Mouse (Mus musculus) limb, embryonic 15.5 days (tissue): Measurements from ENCODE around the gene Tbc1d10b. TPM values are rescaled to one million over a fixed set of nuclear protein-coding genes. Genes with fewer than 3 reads are reported as not detected.
"Not testable (repeated sequence)": the region's sequence is repeated elsewhere in the genome, so short reads cannot be mapped to it uniquely, and the experiment has no call there.

ENCODE experiments used
- ATAC-seq: fragments of 200-750 bp; cut with Nextera tagmentation; 2 replicates; pipeline ENCODE4 v1.8.0; 2017; ENCODE audit warnings: low read depth, moderate TSS enrichment; ENCODE audit not compliant: insufficient number of reproducible peaks, low FRiP score, low TSS enrichment
- H3K27ac ChIP-seq: fragments of 300-500 bp; sonication (generic); 2 replicates; pipeline ENCODE4 v1.5.1; 2015; ENCODE audit warnings: moderate library complexity, mild to moderate bottlenecking, inconsistent platforms
- H3K27me3 ChIP-seq: fragments of 300-500 bp; sonication (generic); 2 replicates; pipeline ENCODE4 v1.6.1; 2015; ENCODE audit warnings: inconsistent platforms
- H3K36me3 ChIP-seq: fragments of 300-500 bp; sonication (generic); 2 replicates; pipeline ENCODE4 v1.6.1; 2015; ENCODE audit warnings: inconsistent platforms
- H3K4me1 ChIP-seq: fragments of 300-500 bp; sonication (generic); 2 replicates; pipeline ENCODE4 v1.6.1; 2015; ENCODE audit warnings: inconsistent platforms
- H3K4me2 ChIP-seq: fragments of 300-500 bp; sonication (generic); 2 replicates; pipeline ENCODE4 v1.6.1; 2015; ENCODE audit warnings: mild to moderate bottlenecking, inconsistent platforms
- H3K4me3 ChIP-seq: fragments of 300-500 bp; sonication (generic); 2 replicates; pipeline ENCODE4 v1.5.1; 2015; ENCODE audit warnings: mild to moderate bottlenecking, inconsistent platforms
- H3K9ac ChIP-seq: fragments of 300-500 bp; sonication (generic); 2 replicates; pipeline ENCODE4 v1.6.1; 2015; ENCODE audit warnings: inconsistent platforms
- H3K9me3 ChIP-seq: fragments of 300-500 bp; sonication (generic); 2 replicates; pipeline ENCODE4 v1.6.1; 2016; ENCODE audit warnings: inconsistent platforms
- WGBS: fragments of 180-500 bp; shearing (Covaris S2); methylation state at CpG from one replicate; pipeline ENCODE4 v1.1.7; 2015; 5-methylcytosine and 5-hydroxymethylcytosine counted together
- polyA plus RNA-seq: library from polyadenylated mRNA; unstranded; fragments of >200 nt; fragmentation: Nextera tagmentation; extraction: Ambion mirVana; gene quantifications from 2 replicates; pipeline ENCODE4 v1.2.1, GENCODE M21; 2015

Gene Tbc1d10b
- polyA plus RNA-seq = 24.6 and 25.5 TPM in 2 replicates

DNA sequence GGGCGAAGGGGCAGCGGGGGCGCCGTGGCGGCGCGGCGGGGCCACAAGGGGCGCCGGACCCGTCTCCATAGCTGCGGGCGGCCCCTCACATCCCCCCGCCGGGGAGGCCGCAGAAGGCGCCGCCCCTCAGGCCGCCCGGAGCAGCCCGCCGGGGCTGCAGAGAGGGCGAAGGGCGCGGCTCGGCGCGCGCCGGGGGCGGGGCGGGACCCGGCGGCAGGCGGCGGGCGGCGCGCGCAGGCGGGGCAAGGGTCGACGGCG lies at the start of gene Tbc1d10b:
Gene Tbc1d10b (minus strand): TSS at position 174 of the 258 bp plus-strand sequence.
- peaks cover 8% of the 10 kb centered on the region for H3K36me3 ChIP-seq
- H3K27me3 ChIP-seq = no peaks in the 10 kb centered on the region
- H3K9me3 ChIP-seq = no peaks in the 10 kb centered on the region
- peak within 1 kb of the TSS; percentile 83 for H3K4me2 ChIP-seq
- H3K27ac ChIP-seq = peak within 1 kb of the TSS; percentile 93
- H3K4me1 ChIP-seq = peaks cover 27% of the 10 kb centered on the region
- peak; percentile 15 for ATAC-seq
- peak within 1 kb of the TSS; percentile 97 for H3K4me3 ChIP-seq
- H3K9ac ChIP-seq = peak within 1 kb of the TSS; percentile 90
- under 1% methylated on average over 25 of the region's 44 CpGs for WGBS

GRCm38 (mm10) chr7:127256518-127256917 lies 48.2 kb upstream of the Tbc1d10b start:
- H3K9me3 ChIP-seq = no peaks in the 10 kb centered on the region
- H3K36me3 ChIP-seq = peaks cover 16% of the 10 kb centered on the region
- H3K27ac ChIP-seq = no peak overlapping the region
- no peaks in the 10 kb centered on the region for H3K27me3 ChIP-seq
- no peak for ATAC-seq
- H3K4me3 ChIP-seq = no peak overlapping the region
- peaks cover 29% of the 10 kb centered on the region for H3K4me1 ChIP-seq
- H3K9ac ChIP-seq = no peak overlapping the region
- H3K4me2 ChIP-seq = no peak overlapping the region
- 90% methylated on average over 5 of the region's 5 CpGs for WGBS

DNA sequence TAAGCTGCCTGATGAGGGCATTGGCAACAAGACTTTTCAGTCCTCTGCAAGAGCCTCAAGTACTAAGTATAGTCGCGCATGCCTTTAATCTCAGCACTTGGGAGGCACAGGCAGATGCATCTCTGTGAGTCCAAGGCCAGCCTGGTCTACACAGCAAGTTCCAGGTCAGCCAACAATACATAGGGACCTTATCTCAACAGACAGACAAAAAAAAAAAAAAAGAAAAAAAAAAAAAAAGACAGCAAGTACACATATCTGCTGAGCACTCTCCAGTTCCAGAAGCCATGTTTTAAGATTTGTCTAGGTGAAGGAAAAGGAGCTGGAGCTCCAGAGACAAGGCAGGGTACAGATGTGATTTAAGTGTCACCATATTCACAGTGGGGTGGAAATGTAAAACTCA lies 47.7 kb upstream of the Tbc1d10b start:
- H3K9me3 ChIP-seq = no peaks in the 10 kb centered on the region
- 90% methylated on average over 2 of the region's 2 CpGs for WGBS

DNA sequence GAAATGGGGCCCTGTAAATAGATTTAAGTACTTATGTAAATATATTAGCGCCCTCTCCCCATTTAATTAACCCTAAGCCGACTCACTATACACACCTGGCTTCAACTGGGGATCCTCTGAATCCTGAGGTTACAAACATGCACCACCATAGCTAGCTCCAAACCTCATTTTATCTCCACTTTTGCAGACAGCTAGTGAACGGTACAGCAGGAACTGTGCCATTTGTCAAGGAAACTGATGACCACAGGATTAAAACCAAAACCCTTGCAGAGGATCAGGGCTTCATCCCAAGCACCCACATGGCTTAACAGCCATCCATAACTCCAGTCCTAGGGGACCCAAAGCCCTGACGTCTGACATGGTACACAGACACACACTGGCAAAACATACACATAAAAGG lies 46.7 kb upstream of the Tbc1d10b start:
- peaks cover 24% of the 10 kb centered on the region for H3K36me3 ChIP-seq
- H3K27ac ChIP-seq = peak overlapping the region; percentile 91
- WGBS = 20% methylated on average over 4 of the region's 4 CpGs
- ATAC-seq = no peak
- H3K4me2 ChIP-seq = peak overlapping the region; percentile 95
- no peaks in the 10 kb centered on the region for H3K9me3 ChIP-seq
- peaks cover 22% of the 10 kb centered on the region for H3K4me1 ChIP-seq
- H3K4me3 ChIP-seq = peak overlapping the region; percentile 60
- no peaks in the 10 kb centered on the region for H3K27me3 ChIP-seq
- H3K9ac ChIP-seq = no peak overlapping the region

More for the DNA sequence above, 47.7 kb upstream of the Tbc1d10b start:
- Histone ChIP-seq H3K27me3 (no peaks in the 10 kb centered on the region), H3K4me2 (no peak overlapping the region), H3K27ac (no peak overlapping the region), H3K4me1 (peaks cover 24% of the 10 kb centered on the region), H3K9ac (no peak overlapping the region), H3K4me3 (no peak overlapping the region), H3K36me3 (peaks cover 19% of the 10 kb centered on the region)
- no peak for ATAC-seq

- H3K9ac ChIP-seq = peak overlapping the region; percentile 67
- peak overlapping the region; percentile 95 for H3K4me2 ChIP-seq
- peak overlapping the region; percentile 60 for H3K4me3 ChIP-seq
- peak overlapping the region; percentile 91 for H3K27ac ChIP-seq
- H3K36me3 ChIP-seq = peaks cover 33% of the 10 kb centered on the region
- H3K4me1 ChIP-seq = peaks cover 14% of the 10 kb centered on the region
- WGBS = under 1% methylated on average over 135 of the region's 136 CpGs
- no peaks in the 10 kb centered on the region for H3K9me3 ChIP-seq
- ATAC-seq = peak; percentile 90
- H3K27me3 ChIP-seq = no peaks in the 10 kb centered on the region
Measured at GRCm38 (mm10) chr7:127253821-127254769, 45.8 kb upstream of the Tbc1d10b start.

- 66% methylated on average over 6 of the region's 6 CpGs for WGBS
- Histone ChIP-seq H3K9me3 (no peaks in the 10 kb centered on the region), H3K27ac (peak overlapping the region; percentile 91), H3K4me3 (peak overlapping the region; percentile 60), H3K4me2 (peak overlapping the region; percentile 95), H3K36me3 (peaks cover 38% of the 10 kb centered on the region), H3K27me3 (no peaks in the 10 kb centered on the region), H3K4me1 (peaks cover 12% of the 10 kb centered on the region), H3K9ac (peak overlapping the region; percentile 67; the same call in 1 of the 2 replicates)
- no peak for ATAC-seq
Measured at GRCm38 (mm10) chr7:127253341-127253740, 45.1 kb upstream of the Tbc1d10b start.

DNA sequence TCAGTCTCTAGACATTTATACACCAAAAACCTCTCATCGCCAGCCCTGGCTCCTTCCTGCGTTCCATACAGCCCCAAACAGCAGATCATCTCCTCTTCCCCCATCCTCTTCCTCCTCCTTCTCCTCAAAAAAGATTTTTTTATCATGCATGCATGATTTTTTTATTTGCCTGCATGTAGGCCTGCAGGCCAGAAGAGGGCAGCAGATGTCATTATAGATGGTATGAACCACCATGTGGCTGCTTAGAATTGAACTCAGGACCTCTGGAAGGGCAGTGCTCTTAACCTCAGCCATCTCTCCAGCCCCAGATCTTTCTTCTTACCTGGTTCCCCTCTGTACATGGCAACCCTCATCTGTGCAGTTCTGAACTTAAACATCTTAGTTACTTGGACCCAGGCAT lies 44.1 kb upstream of the Tbc1d10b start:
- ATAC-seq = no peak
- Histone ChIP-seq H3K27me3 (no peaks in the 10 kb centered on the region), H3K9ac (no peak overlapping the region), H3K4me1 (peaks cover 12% of the 10 kb centered on the region), H3K27ac (no peak overlapping the region), H3K4me3 (no peak overlapping the region), H3K36me3 (peaks cover 45% of the 10 kb centered on the region), H3K9me3 (no peaks in the 10 kb centered on the region), H3K4me2 (no peak overlapping the region)
- WGBS = 91% methylated on average over 2 of the region's 2 CpGs

DNA sequence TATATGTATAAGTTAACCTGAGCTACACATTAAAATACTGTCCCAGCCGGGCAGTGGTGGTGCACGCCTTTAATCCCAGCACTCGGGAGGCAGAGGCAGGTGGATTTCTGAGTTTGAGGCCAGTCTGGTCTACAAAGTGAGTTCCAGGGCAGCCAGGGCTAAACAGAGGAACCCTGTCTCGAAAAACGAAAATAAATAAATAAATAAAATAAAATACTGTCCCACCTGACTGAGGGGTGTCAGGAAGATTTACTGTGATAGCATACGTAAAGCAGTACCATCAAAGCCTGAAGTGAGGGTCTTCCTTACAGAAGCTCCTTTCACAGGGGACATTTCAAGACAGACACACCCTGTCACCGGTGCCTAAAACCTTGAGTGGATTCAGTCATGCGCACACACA lies 42.2 kb upstream of the Tbc1d10b start:
- H3K27ac ChIP-seq, H3K9me3 ChIP-seq, H3K27me3 ChIP-seq, H3K4me3 ChIP-seq, H3K4me2 ChIP-seq, ATAC-seq, H3K9ac ChIP-seq: not testable (repeated sequence)
- Histone ChIP-seq H3K4me1 (peaks cover 24% of the 10 kb centered on the region), H3K36me3 (peaks cover 45% of the 10 kb centered on the region)
- WGBS = 90% methylated on average over 8 of the region's 8 CpGs

- H3K4me2 ChIP-seq = peak overlapping the region; percentile 72
- peak overlapping the region; percentile 89 for H3K4me3 ChIP-seq
- peak overlapping the region; percentile 96 for H3K9ac ChIP-seq
- peaks cover 33% of the 10 kb centered on the region for H3K36me3 ChIP-seq
- no peaks in the 10 kb centered on the region for H3K9me3 ChIP-seq
- 9% methylated on average over 28 of the region's 33 CpGs for WGBS
- H3K27me3 ChIP-seq = no peaks in the 10 kb centered on the region
- peaks cover 26% of the 10 kb centered on the region for H3K4me1 ChIP-seq
- ATAC-seq = peak; percentile 82
- H3K27ac ChIP-seq = peak overlapping the region; percentile 95
Measured at GRCm38 (mm10) chr7:127244658-127245510, 36.6 kb upstream of the Tbc1d10b start.

- ATAC-seq = peak; percentile 97
- under 1% methylated on average over 51 of the region's 56 CpGs for WGBS
- H3K4me3 ChIP-seq = peak within 1 kb of the TSS; percentile 89
Measured at GRCm38 (mm10) chr7:127243870-127244657, 35.8 kb upstream of the Tbc1d10b start, which contains the start of gene Zfp771. Gene Zfp771 (plus strand): TSS chr7:127244274.

GRCm38 (mm10) chr7:127243361-127243867 lies 35.1 kb upstream of the Tbc1d10b start:
- no peak for ATAC-seq
- peaks cover 28% of the 10 kb centered on the region for H3K36me3 ChIP-seq
- peaks cover 26% of the 10 kb centered on the region for H3K4me1 ChIP-seq
- peak overlapping the region; percentile 89 for H3K4me3 ChIP-seq
- WGBS = 21% methylated on average over 2 of the region's 2 CpGs
- no peaks in the 10 kb centered on the region for H3K9me3 ChIP-seq
- peak overlapping the region; percentile 95 for H3K27ac ChIP-seq
- H3K9ac ChIP-seq = peak overlapping the region; percentile 96; the same call in 1 of the 2 replicates
- no peaks in the 10 kb centered on the region for H3K27me3 ChIP-seq
- peak overlapping the region; percentile 72 for H3K4me2 ChIP-seq

More at GRCm38 (mm10) chr7:127243870-127244657, 35.8 kb upstream of the Tbc1d10b start, which contains the start of gene Zfp771:
- peak within 1 kb of the TSS; percentile 72 for H3K4me2 ChIP-seq
- no peaks in the 10 kb centered on the region for H3K27me3 ChIP-seq
- no peaks in the 10 kb centered on the region for H3K9me3 ChIP-seq
- H3K4me1 ChIP-seq = peaks cover 26% of the 10 kb centered on the region
- peaks cover 26% of the 10 kb centered on the region for H3K36me3 ChIP-seq
- H3K9ac ChIP-seq = peak within 1 kb of the TSS; percentile 96
- H3K27ac ChIP-seq = peak within 1 kb of the TSS; percentile 95
